28 mouse cellular contexts compared by ENCODE assay signal in the genomic region with DNA sequence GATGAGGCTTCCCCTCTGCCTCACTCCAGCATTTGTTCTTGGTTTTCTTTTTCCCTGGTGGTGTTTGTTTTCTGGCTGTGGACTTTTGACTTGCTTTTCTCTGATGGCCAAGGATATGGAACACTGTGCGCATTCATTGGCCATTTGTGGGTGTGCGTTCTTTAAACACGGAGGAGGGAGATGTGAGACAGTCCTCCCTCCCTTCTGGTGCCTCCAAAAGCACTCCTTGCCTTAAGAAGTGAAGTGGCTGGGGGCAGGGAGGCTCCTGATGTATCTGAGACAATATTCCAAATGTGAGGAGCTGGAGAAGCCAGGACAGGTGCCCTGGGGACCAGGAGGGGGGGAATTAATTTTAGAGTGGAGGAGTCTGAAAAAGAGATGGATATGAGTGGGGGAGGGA.
"Had no signal": no experiment of that assay in that cellular context is flagged by ENCODE, and none has a peak within 500 bp of the region (broad histone marks: within the 10 kb centered on the region; RNA-seq: fewer than 3 reads in every experiment).

No protein-coding gene starts in this region.

- H3K4me3 ChIP-seq: heart, adult 2 months; heart, embryonic 13.5 days; heart, embryonic 15.5 days; hindbrain, embryonic 13.5 days; hindbrain, embryonic 15.5 days; kidney, embryonic 15.5 days; left cerebral cortex, adult 2 months; limb, embryonic 13.5 days; limb, embryonic 15.5 days; liver, embryonic 12.5 days had no signal

- DNase-seq: forebrain, postnatal 0 days; gastrocnemius, postnatal 14 days; gastrocnemius, postnatal 36 days; heart, adult 11 months; heart, adult 2 months; heart, postnatal 14 days; heart, postnatal 36 days; kidney, adult 11 months; kidney, adult 2 months; kidney, adult 9 months; kidney, postnatal 14 days; kidney, postnatal 36 days; layer of hippocampus, adult 9-11 months; layer of hippocampus, postnatal 36 days; left cerebral cortex, postnatal 4 days had no signal

- ATAC-seq: forebrain, postnatal 0 days; hindbrain, postnatal 0 days; intestine, embryonic 16.5 days; liver, embryonic 12.5 days had no signal

- H3K27ac ChIP-seq: heart, adult 2 months; heart, embryonic 13.5 days; heart, embryonic 15.5 days; hindbrain, embryonic 13.5 days; hindbrain, embryonic 15.5 days; hindbrain, postnatal 0 days; kidney, embryonic 15.5 days; kidney, postnatal 0 days; left cerebral cortex, adult 2 months; limb, embryonic 13.5 days; limb, embryonic 15.5 days; liver, embryonic 12.5 days; liver, embryonic 14.5 days had no signal
